Mouse (Mus musculus) heart, adult 18-20 months (tissue): ENCODE measurements around the gene Zfp30. TPM values are rescaled to one million over a fixed set of nuclear protein-coding genes. Genes with fewer than 3 reads are reported as not detected.

ENCODE experiments used
- DNase-seq, 2 experiments: peaks; one replicate each; pipeline ENCODE4 v3.0.0; 2021 to 2022; ENCODE audit warnings: mixed read lengths in 1 of 2
- long read RNA-seq, 2 experiments: library from polyadenylated mRNA; stranded (forward); transcript quantifications; one replicate each; pipeline ENCODE4 v2.0.0; 2021
- total RNA-seq, 2 experiments: library from RNA; stranded (reverse); gene quantifications; 2 replicates each; pipeline ENCODE4 v1.2.3; 2021

Zfp30 gene
- 1 to 10 TPM; 3.4 to 4.2 TPM for total RNA-seq
- long read RNA-seq, experiment 1, partial matches to known transcripts: 3 of 5 reads
- long read RNA-seq, experiment 1, other reads (novel, unspliced or antisense): 2 of 5 reads
- long read RNA-seq, experiment 2, partial matches to known transcripts: 2 of 3 reads
- long read RNA-seq, experiment 2, other reads (novel, unspliced or antisense): 1 of 3 reads

GRCm38 (mm10) chr7:29783871-29784551 is at the start of gene Zfp30:
Gene Zfp30, plus strand, starts transcription at chr7:29783998.
- peak; percentile 86 to 90 for DNase-seq

DNA sequence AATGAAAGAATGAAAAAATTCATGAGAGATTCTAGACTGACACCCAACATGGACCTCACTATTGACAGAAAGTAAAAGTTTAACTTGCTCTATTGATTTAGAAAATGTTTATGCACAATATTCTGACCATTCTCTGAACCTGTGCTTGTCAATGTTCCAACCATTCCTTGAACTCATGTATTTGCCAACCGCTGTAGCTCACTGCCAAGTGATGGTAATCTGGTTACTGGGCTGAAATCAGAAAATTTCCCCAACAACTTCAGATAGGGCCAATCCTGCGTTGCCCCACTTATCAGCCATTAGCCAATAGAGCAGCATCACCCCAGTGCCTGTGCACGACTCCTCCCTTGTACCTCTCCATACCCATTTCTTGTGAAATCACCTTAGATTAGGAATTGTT is 41.5 kb upstream of the Zfp30 start:
- DNase-seq: no peak

DNA sequence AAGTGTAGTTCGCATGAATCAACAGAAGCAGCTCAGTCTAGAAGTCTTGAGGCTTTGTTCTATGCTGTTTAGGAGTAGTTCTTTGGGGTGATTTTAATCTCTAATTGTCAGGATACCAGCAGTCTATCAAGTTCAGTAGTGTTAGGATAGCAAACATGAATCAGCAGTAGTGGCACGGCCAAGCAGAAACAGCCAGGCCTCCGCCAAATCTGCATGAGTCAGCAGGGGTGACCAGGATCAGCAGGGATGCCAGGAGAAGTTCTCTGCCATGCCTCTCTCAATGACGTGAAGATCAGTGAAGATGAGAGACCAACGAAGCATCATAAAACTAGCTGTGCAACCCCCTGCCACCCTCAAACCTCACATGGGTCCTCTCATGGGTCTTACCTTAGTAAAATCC is 23.3 kb upstream of the Zfp30 start:
- no peak for DNase-seq

GRCm38 (mm10) chr7:29764702-29765101 is 19.1 kb upstream of the Zfp30 start:
- no peak for DNase-seq

GRCm38 (mm10) chr7:29767058-29767686 is 16.6 kb upstream of the Zfp30 start:
- peak; percentile 90 to 96 for DNase-seq

DNA sequence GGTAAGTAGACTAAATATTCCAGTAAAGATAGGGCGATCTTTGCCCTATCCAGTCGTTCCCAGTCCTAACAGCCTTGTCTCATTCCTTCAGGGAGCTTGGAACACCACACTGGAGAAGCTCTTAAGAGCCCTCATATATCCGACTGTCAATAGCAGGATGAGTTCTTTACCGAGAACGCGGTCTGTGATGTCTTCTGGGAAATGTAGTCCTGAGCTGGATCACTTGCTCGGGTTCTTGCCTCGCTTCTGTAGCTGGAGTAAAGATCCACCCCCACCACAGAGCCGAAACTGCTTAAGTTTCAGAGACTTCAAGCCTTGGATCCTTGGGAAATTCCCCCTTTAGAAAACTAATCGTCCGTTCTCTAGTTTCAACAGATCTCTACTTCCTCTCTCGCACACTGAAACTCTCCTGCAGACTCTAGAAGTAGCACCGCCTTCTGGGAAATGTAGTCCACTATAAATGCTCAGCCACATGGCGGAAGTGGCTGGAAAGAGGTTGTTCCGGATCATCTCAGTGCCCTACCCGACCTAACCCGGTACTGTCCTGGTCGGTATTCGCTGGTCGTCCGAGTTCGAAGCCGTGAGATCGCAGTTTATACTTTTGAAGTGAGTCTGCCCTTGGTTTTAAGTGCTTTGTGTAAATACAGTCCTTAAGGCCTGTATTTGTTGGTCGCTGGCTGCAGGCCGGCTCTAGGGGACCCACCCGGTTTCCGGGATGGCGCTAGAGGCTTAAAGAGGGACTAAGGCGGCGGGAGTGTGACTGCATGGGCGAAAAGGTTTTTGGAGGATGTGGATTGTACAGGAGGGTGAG is 15.5 kb upstream of the Zfp30 start, which contains the start of gene Zfp84:
Gene Zfp84 (plus strand): TSS at position 463 of the 811 bp plus-strand sequence.
- peak; percentile 95 to 97 for DNase-seq

- no peak for DNase-seq
These were observed 14.8 kb upstream of the Zfp30 start for GRCm38 (mm10) chr7:29768980-29769379.

- no peak for DNase-seq
These were observed 10.3 kb upstream of the Zfp30 start for GRCm38 (mm10) chr7:29773503-29773902.

GRCm38 (mm10) chr7:29774371-29774770 is 9.4 kb upstream of the Zfp30 start:
- no peak for DNase-seq

- no peak for DNase-seq
These were observed 7.2 kb upstream of the Zfp30 start for GRCm38 (mm10) chr7:29776568-29776967.

DNA sequence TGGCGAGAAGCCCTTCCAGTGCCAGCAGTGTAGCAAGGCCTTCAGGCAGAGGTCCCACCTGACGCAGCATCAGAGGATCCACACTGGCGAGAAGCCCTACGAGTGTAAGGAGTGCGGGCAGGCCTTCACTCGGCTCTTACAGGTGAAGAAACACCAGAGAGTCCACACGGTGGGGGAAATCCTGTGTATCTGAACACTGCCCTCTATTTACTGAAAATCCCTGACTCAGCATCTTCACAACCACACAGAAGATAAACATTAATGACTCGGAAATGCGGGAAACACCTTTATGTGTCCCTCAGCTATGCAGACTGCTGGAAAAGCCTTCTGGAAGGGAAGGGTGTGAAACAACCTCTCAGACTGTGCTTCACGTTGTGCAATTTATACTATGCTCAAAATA is 6.4 kb upstream of the Zfp30 start:
- DNase-seq: no peak

DNA sequence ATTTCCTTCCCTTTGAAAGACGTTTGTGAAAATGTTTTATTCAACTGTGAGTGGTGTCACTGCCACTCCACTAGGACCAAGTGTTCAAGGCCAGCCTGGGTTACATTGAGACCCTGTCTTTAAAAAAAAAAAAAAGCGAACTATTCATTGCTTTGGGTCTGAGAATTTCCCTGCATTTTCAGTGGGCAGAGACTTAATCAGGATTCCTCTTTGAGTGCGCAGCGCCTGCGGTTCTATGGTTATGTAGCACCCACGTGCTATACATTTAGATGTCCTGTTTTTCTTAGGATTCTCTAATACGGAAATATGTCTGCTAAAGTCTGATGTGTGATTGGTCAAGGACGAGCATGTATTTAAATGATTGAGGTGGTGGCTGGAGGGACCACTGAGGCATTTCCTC is 1.2 kb downstream of the Zfp30 start:
- no peak for DNase-seq

- no peak for DNase-seq
These were observed 2.1 kb downstream of the Zfp30 start for GRCm38 (mm10) chr7:29785888-29786287.

GRCm38 (mm10) chr7:29792906-29793305 is 9.1 kb downstream of the Zfp30 start:
- no peak for DNase-seq

- no peak for DNase-seq
These were observed 23.2 kb downstream of the Zfp30 start for GRCm38 (mm10) chr7:29807046-29807445.

DNA sequence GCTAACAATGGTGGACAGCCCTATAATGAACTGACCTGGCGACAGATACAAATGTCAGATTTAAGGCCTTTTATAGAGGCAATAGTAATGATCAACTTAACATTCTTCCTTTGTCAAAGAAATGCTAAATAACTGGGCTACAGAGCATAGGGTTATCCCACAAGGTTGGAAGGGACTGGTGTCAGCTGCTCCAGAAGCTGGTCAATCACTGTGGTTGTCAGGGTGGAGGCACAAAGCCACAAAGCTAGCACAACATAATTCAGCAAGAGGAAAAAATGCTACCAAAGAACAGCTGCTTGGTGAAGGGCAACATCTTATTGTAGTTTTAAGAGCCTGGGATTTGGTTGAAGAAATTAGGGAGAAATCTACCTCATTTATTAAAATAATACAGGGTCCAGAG is 28.4 kb downstream of the Zfp30 start:
- DNase-seq: no peak

- no peak for DNase-seq
These were observed 30.6 kb downstream of the Zfp30 start for GRCm38 (mm10) chr7:29814381-29814780.

GRCm38 (mm10) chr7:29815061-29815784 is 31.4 kb downstream of the Zfp30 start:
- no peak for DNase-seq

DNA sequence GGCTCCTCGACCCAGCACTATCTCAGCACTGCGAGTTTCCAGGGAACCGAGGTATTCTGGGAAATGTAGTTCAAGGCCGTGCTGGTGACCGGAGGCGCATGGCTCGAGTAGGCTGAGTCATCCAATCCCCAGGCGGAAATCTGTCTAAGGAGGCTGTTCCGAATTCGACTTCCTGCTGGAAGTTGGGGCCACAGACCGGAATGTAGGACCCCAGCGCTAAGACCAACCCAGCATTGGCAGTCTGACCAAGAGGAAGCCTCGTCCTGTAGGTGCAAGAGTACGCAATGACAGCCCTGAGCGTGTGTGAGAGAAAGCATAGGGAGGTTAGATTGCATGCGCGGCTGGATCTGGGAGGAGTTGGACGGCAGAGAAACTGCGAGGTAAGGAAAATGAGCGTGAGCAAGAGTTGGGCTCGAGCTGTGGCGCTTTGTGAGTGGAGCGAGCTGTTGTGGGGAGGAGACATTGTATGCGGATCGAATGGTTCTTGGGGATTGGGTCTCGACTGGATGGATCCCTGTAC is 32.2 kb downstream of the Zfp30 start, which contains the start of gene Zfp790:
Gene Zfp790 (plus strand): TSS at position 205 of the 520 bp plus-strand sequence.
- peak; percentile 92 to 96 for DNase-seq

GRCm38 (mm10) chr7:29818619-29819254 is 34.9 kb downstream of the Zfp30 start:
- DNase-seq: peak; percentile 87 to 92

- no peak for DNase-seq
These were observed 44.2 kb downstream of the Zfp30 start for GRCm38 (mm10) chr7:29828001-29828400.
